Mouse (Mus musculus): ENCODE measurements at regions not wholly inside any gene's neighbourhood (a gene's known extent, or its start where the extent isn't known, plus 50 kb on each side); places are given as distances from the start of the nearest gene placed in this dataset.

DNA sequence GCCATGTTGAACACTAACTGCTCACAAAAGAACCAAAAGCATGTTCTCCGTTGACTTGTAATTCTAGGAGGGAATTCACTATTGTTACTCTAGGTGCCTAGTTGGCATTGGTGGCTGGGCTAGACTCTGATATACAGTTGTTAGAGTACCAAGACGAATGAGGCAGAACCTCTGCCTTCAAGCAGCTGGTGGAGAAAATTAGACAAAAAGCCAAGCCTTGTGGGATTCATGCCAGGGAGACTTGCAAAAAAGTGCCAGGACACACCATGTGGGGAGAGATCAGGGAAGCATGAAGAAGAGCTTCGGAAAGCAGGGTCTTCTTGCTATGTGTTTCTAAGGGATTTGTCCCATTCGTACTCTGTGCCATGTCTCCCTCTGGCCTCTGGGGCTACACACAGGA, 97.2 kb upstream of the Ppp2r3a start:
- Histone ChIP-seq H3K4me1 (ENCODE audit: control insufficient read depth, insufficient read depth) (no peaks in the 10 kb centered on the region), H3K4me3 (ENCODE audit: low read depth, low read length) (no peak overlapping the region), H3K27me3 (ENCODE audit: control insufficient read depth, insufficient read depth, low read length) (no peaks in the 10 kb centered on the region), H3K36me3 (replicated peaks; ENCODE audit: control insufficient read depth, insufficient read depth, low read length) (no peaks in the 10 kb centered on the region), H3K27ac (ENCODE audit: low read depth) (no peak overlapping the region), H3K9me3 (replicated peaks; ENCODE audit: control insufficient read depth, low read length) (no peaks in the 10 kb centered on the region), H3K9ac (replicated peaks; ENCODE audit: low read depth, low read length) (no peak overlapping the region), H3K4me2 (ENCODE audit: low read depth, low read length) (no peak overlapping the region)
- 86% methylated on average over 4 of the region's 4 CpGs for WGBS
- TF ChIP-seq CTCF (IDR thresholded peaks at IDR 0.05; ENCODE audit: low read depth) (no peak), EP300 (IDR thresholded peaks at IDR 0.05; ENCODE audit: low read depth) (no peak)
- DNase-seq (ENCODE audit: low spot score) (no peak), ATAC-seq (ENCODE audit: insufficient read depth, low read depth) (no peak)

DNA sequence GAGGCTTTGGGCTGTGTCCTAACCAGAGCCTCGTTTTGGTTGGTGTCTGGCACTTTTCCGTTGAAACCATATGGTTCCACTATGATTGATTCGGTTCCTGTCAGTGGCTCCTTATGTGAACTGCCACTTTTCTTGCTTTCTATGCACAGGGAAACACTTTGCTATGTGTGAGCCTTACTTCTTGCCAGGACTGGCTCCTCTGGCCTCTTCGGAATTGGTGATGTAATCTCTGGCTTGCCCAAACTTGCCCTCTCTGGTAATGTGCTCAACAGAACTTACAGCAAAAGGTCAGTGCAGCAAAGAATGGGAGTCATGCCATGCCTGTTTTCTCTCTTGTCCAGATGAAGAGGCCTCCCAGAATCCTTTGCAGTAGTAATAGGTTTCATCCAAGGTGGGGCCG, 91.3 kb upstream of the Ppp2r3a start:
- Histone ChIP-seq H3K9me3 (replicated peaks; ENCODE audit: control insufficient read depth, low read length) (no peaks in the 10 kb centered on the region), H3K4me2 (ENCODE audit: low read depth, low read length) (no peak overlapping the region), H3K4me1 (ENCODE audit: control insufficient read depth, insufficient read depth) (peaks cover 8% of the 10 kb centered on the region; the same call in 1 of the 2 replicates), H3K27ac (ENCODE audit: low read depth) (no peak overlapping the region), H3K27me3 (ENCODE audit: control insufficient read depth, insufficient read depth, low read length) (no peaks in the 10 kb centered on the region), H3K4me3 (ENCODE audit: low read depth, low read length) (no peak overlapping the region), H3K9ac (replicated peaks; ENCODE audit: low read depth, low read length) (no peak overlapping the region), H3K36me3 (replicated peaks; ENCODE audit: control insufficient read depth, insufficient read depth, low read length) (no peaks in the 10 kb centered on the region)
- TF ChIP-seq CTCF (IDR thresholded peaks at IDR 0.05; ENCODE audit: low read depth): no peak
- no peak for TF ChIP-seq EP300 (IDR thresholded peaks at IDR 0.05; ENCODE audit: low read depth)
- DNase-seq (ENCODE audit: low spot score): no peak
- 79% methylated on average over 5 of the region's 5 CpGs for WGBS
- ATAC-seq (ENCODE audit: insufficient read depth, low read depth): no peak

DNA sequence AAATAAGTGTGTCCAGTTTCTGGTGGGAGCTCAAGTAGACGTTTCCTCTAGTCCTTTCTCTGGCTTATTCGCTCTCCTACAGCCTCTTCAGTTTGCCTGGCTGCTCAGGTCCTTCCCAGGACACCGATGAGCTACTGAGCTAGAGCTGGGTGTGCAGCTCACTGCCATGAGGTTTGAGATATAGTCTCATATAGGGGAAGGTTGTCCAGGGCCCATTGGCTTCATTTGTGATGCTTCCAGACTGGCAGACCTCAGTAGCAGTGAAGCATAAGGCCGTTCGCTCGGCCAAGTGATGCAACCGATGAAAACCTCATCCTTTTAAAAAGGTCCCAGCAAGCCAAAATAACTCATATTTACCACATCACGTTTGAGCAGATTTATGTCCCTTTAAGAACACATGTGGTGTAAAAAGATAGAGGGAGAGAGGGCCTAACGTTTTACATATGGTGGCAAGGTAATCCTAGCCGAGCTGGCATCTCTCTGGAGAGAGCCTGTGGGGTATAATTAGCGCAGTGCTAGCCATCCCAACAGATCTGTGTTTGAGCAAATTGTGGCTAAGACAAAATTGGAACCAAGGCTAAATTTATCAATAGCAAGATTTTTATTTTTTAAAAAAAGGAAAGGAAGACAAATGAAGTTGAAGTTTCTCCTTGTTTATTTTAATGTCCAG, 89.3 kb upstream of the Ppp2r3a start:
- TF ChIP-seq CTCF (IDR thresholded peaks at IDR 0.05; ENCODE audit: low read depth): no peak
- TF ChIP-seq EP300 (IDR thresholded peaks at IDR 0.05; ENCODE audit: low read depth): no peak
- DNase-seq (ENCODE audit: low spot score) (no peak), ATAC-seq (ENCODE audit: insufficient read depth, low read depth) (no peak)
- Histone ChIP-seq H3K27me3 (ENCODE audit: control insufficient read depth, insufficient read depth, low read length) (no peaks in the 10 kb centered on the region), H3K36me3 (replicated peaks; ENCODE audit: control insufficient read depth, insufficient read depth, low read length) (no peaks in the 10 kb centered on the region), H3K9me3 (replicated peaks; ENCODE audit: control insufficient read depth, low read length) (no peaks in the 10 kb centered on the region), H3K27ac (ENCODE audit: low read depth) (no peak overlapping the region), H3K9ac (replicated peaks; ENCODE audit: low read depth, low read length) (no peak overlapping the region), H3K4me3 (ENCODE audit: low read depth, low read length) (no peak overlapping the region), H3K4me2 (ENCODE audit: low read depth, low read length) (no peak overlapping the region), H3K4me1 (ENCODE audit: control insufficient read depth, insufficient read depth) (peaks cover 8% of the 10 kb centered on the region; the same call in 1 of the 2 replicates)
- 74% methylated on average over 11 of the region's 11 CpGs for WGBS

DNA sequence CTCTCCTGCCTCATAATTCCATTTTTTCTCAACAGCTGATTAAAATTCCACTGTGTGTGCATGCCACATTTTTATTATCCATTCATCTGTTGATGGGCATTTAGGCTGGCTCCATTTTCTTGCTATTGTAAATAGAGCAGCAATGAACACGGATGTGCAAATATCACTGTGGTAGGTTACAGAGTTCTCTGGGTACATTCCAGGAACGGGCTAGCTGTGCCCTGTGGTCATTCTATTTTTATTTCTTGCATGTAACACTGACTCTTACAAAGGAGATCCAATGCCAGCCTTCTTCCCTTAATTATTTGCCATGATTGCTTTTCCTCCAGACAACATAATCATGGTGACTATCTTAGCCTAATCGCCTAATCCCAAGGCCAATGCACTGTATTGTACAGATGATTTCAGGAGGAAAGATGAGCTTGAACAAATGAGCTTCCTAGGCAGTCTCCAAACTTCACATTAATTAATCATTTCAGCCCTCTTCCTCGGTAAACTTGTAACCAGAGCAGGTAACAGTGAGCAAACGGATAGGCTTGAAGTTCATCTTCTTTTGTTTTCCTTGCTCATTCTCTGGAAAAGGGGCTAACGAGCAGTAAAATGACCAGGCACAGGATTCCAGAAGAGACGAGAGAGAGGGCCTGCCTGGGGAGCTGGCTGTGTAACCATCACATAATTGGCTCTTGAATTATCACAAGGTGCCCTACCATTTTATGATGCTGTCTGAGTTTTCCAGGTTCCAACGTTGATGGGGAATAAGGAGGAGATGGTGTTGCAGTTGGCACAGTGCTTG, 77.6 kb upstream of the Ppp2r3a start:
- H3K27ac ChIP-seq (ENCODE audit: low read depth): no peak overlapping the region
- peaks cover 10% of the 10 kb centered on the region; the same call in 1 of the 2 replicates for H3K4me1 ChIP-seq (ENCODE audit: control insufficient read depth, insufficient read depth)
- H3K4me2 ChIP-seq (ENCODE audit: low read depth, low read length): no peak overlapping the region
- DNase-seq (ENCODE audit: low spot score) (no peak), ATAC-seq (ENCODE audit: insufficient read depth, low read depth) (0 out of 2 replicates have a peak, but pooled peaks have one; percentile 51)
- no peak overlapping the region for H3K9ac ChIP-seq (replicated peaks; ENCODE audit: low read depth, low read length)
- no peak overlapping the region for H3K4me3 ChIP-seq (ENCODE audit: low read depth, low read length)
- H3K9me3 ChIP-seq (replicated peaks; ENCODE audit: control insufficient read depth, low read length): no peaks in the 10 kb centered on the region
- TF ChIP-seq CTCF (IDR thresholded peaks at IDR 0.05; ENCODE audit: low read depth) (no peak), EP300 (IDR thresholded peaks at IDR 0.05; ENCODE audit: low read depth) (no peak)
- 63% methylated on average over 8 of the region's 8 CpGs for WGBS
- H3K27me3 ChIP-seq (ENCODE audit: control insufficient read depth, insufficient read depth, low read length): no peaks in the 10 kb centered on the region
- no peaks in the 10 kb centered on the region for H3K36me3 ChIP-seq (replicated peaks; ENCODE audit: control insufficient read depth, insufficient read depth, low read length)

DNA sequence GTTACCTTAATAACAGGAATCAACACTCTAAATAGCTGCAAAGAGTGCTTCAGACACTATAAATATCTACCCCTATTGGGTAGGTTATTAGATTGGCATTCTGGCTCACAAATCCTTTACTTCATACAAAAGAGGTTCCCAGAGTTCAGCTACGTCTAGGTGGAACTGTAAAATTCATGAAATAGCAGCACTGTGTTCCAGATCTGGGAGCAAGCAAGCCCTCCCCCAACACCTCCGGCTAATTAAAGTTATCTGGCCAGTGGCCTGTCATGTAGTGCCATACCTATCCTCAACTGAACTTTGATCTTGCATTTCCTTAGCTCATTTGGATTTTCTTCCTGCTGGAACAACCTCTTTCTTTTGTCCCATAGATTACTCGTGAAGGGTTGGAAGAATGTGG, 75.4 kb upstream of the Ppp2r3a start:
- Histone ChIP-seq H3K27me3 (ENCODE audit: control insufficient read depth, insufficient read depth, low read length) (no peaks in the 10 kb centered on the region), H3K27ac (ENCODE audit: low read depth) (peak overlapping the region; percentile 62), H3K4me3 (ENCODE audit: low read depth, low read length) (no peak overlapping the region), H3K4me2 (ENCODE audit: low read depth, low read length) (no peak overlapping the region), H3K9ac (replicated peaks; ENCODE audit: low read depth, low read length) (no peak overlapping the region), H3K9me3 (replicated peaks; ENCODE audit: control insufficient read depth, low read length) (no peaks in the 10 kb centered on the region), H3K36me3 (replicated peaks; ENCODE audit: control insufficient read depth, insufficient read depth, low read length) (no peaks in the 10 kb centered on the region), H3K4me1 (ENCODE audit: control insufficient read depth, insufficient read depth) (peaks cover 10% of the 10 kb centered on the region; the same call in 1 of the 2 replicates)
- DNase-seq (ENCODE audit: low spot score) (peak; percentile 38), ATAC-seq (ENCODE audit: insufficient read depth, low read depth) (peak; percentile 77)
- 23% methylated on average over 3 of the region's 3 CpGs for WGBS
- TF ChIP-seq EP300 (IDR thresholded peaks at IDR 0.05; ENCODE audit: low read depth) (no peak), CTCF (IDR thresholded peaks at IDR 0.05; ENCODE audit: low read depth) (no peak)
